Comparison of ENCODE assay signal across 9 mouse cellular contexts in genomic region chr10:30537734-30538537, GRCm38 (mm10).
DNase-seq lines count a peak whose midpoint lies in the region; ATAC-seq and TF ChIP-seq lines count a peak whose summit lies in the region.
"Had no signal": no experiment of that assay in that cellular context is flagged by ENCODE, and none has a peak within 500 bp of the region (broad histone marks: within the 10 kb centered on the region; RNA-seq: fewer than 3 reads in every experiment).

No protein-coding gene starts in this region.

- H3K27me3 ChIP-seq in heart, embryonic 11.5 days (ENCODE audit: control insufficient read depth, insufficient read depth, low read length), result no peaks in the 10 kb centered on the region
- H3K27me3 ChIP-seq: limb, embryonic 15.5 days had no signal

- H3K9ac ChIP-seq in heart, embryonic 11.5 days (ENCODE audit: low read depth, low read length), result no peak overlapping the region
- H3K9ac ChIP-seq: limb, embryonic 15.5 days had no signal

- H3K4me3 ChIP-seq in heart, embryonic 11.5 days (ENCODE audit: low read depth, low read length), result no peak overlapping the region
- H3K4me3 ChIP-seq: limb, embryonic 15.5 days had no signal

- WGBS in heart, embryonic 11.5 days (ENCODE audit: insufficient replicate concordance), result 72% methylated on average over 10 of the region's 10 CpGs

- peaks cover 4% of the 10 kb centered on the region; the same call in 1 of the 2 replicates for H3K36me3 ChIP-seq in heart, embryonic 11.5 days (ENCODE audit: control insufficient read depth, insufficient read depth, low read length)

- no peaks in the 10 kb centered on the region for H3K4me1 ChIP-seq in heart, embryonic 11.5 days (ENCODE audit: control insufficient read depth, insufficient read depth, low read length)

- no peak overlapping the region for H3K4me2 ChIP-seq in heart, embryonic 11.5 days
- H3K4me2 ChIP-seq: limb, embryonic 15.5 days had no signal

- no peak overlapping the region for H3K27ac ChIP-seq in heart, embryonic 11.5 days (ENCODE audit: low read depth, low read length)
- H3K27ac ChIP-seq: limb, embryonic 15.5 days had no signal

- TF ChIP-seq CTCF in brain, embryonic 14.5 days (IDR thresholded peaks at IDR 0.05; ENCODE audit: borderline replicate concordance, extremely low read depth, insufficient read depth, insufficient read length), result peak; percentile 55; the same call in 1 of the 2 replicates

- DNase-seq in heart, postnatal 4 days, result peak; percentile 19
- peak; percentile 83 for DNase-seq in brain, embryonic 14.5 days (ENCODE audit: low read depth)
- peak; percentile 10 for DNase-seq in hindlimb bud, embryonic 11.5 days (ENCODE audit: extremely low spot score, low read depth, low spot score)
- DNase-seq in lung, postnatal 36 days, result peak; percentile 43
- DNase-seq in urinary bladder, adult 18-20 months (ENCODE audit: low spot score in 2 of 2), result no peak
- DNase-seq in urinary bladder, postnatal 4 days (ENCODE audit: low spot score in 2 of 2), result no peak

- no peaks in the 10 kb centered on the region for H3K9me3 ChIP-seq in heart, embryonic 11.5 days (replicated peaks; ENCODE audit: control insufficient read depth, low read length)
- H3K9me3 ChIP-seq: limb, embryonic 15.5 days had no signal

- no peak for ATAC-seq in heart, embryonic 11.5 days (replicated peaks; ENCODE audit: insufficient number of reproducible peaks, low FRiP score, low TSS enrichment)
- peak; percentile 76 for ATAC-seq in CD4-positive, CD25-positive, alpha-beta regulatory T cell, adult 4 months

- TF ChIP-seq POLR2A in brain, embryonic 14.5 days (IDR thresholded peaks at IDR 0.05; ENCODE audit: borderline replicate concordance, extremely low read depth, insufficient read depth, insufficient read length, poor library complexity, severe bottlenecking), result no peak

Comparison
In these comparisons a context has a peak if more than half of its experiments do, and no peak if none do; other contexts are left out.
1. DNase-seq: peak in heart, postnatal 4 days (single experiment), brain, embryonic 14.5 days (single experiment), hindlimb bud, embryonic 11.5 days (single experiment) and lung, postnatal 36 days (single experiment); none in urinary bladder, adult 18-20 months (0 of 2) and urinary bladder, postnatal 4 days (0 of 2).